Mouse (Mus musculus) bone marrow, adult 2 months (tissue): ENCODE measurements around the gene Fam107a. TPM values are rescaled to one million over a fixed set of nuclear protein-coding genes. Genes with fewer than 3 reads are reported as not detected.

Experiments
- H3K27ac ChIP-seq: fragments of 200-500 bp; 2 replicates; pipeline ENCODE4 v1.5.1; 2012; ENCODE audit warnings: low read depth, mild to moderate bottlenecking, control low read depth, inconsistent platforms, low read length; ENCODE audit not compliant: control insufficient read depth, poor library complexity, insufficient read depth
- H3K4me1 ChIP-seq: fragments of 200-500 bp; 2 replicates; pipeline ENCODE4 v1.6.1; 2011; ENCODE audit warnings: low read length; ENCODE audit not compliant: control insufficient read depth, insufficient read depth
- H3K4me3 ChIP-seq: fragments of 200-500 bp; replicated peaks from 2 replicates; pipeline ENCODE3; 2011; ENCODE audit warnings: mild to moderate bottlenecking, low read depth, low read length, control low read depth; ENCODE audit not compliant: control insufficient read depth
- CTCF ChIP-seq: fragments of 200-500 bp; IDR thresholded peaks from 2 replicates; pipeline ENCODE4 v1.5.1; 2011; ENCODE audit warnings: low read length, control low read depth; ENCODE audit not compliant: control insufficient read depth, insufficient read depth
- POLR2A ChIP-seq: fragments of 200-500 bp; IDR thresholded peaks from 2 replicates; pipeline ENCODE4 v1.6.1; 2011; ENCODE audit warnings: low read depth, mild to moderate bottlenecking, control low read depth, low read length, borderline replicate concordance; ENCODE audit not compliant: control insufficient read depth
- WGBS: fragments of 180-500 bp; shearing (Covaris S2); methylation state at CpG from one replicate; pipeline ENCODE4 v1.1.7; 2018; 5-methylcytosine and 5-hydroxymethylcytosine counted together
- polyA plus RNA-seq: library from polyadenylated mRNA; stranded (reverse); fragments of >200 nt; gene quantifications from 2 replicates; pipeline ENCODE4 v1.2.4, GENCODE M21; 2011; ENCODE audit warnings: low replicate concordance; ENCODE audit not compliant: missing spikeins, insufficient read depth, insufficient read length

Fam107a gene
- polyA plus RNA-seq, 1 experiment, result 1.9 TPM

- Histone ChIP-seq H3K4me3 (no peak overlapping the region), H3K27ac (no peak overlapping the region), H3K4me1 (no peaks in the 10 kb centered on the region)
- TF ChIP-seq CTCF (no peak), POLR2A (no peak)
- WGBS, result 72% methylated on average over 5 of the region's 5 CpGs
Measured at GRCm38 (mm10) chr14:8342509-8343106, 24.8 kb upstream of the Fam107a start.

- H3K4me1 ChIP-seq, result no peaks in the 10 kb centered on the region
- no peak overlapping the region for H3K4me3 ChIP-seq
- 61% methylated on average over 4 of the region's 4 CpGs for WGBS
- no peak overlapping the region for H3K27ac ChIP-seq
- no peak for TF ChIP-seq POLR2A
- TF ChIP-seq CTCF, result no peak
Measured at GRCm38 (mm10) chr14:8340226-8340625, 22.4 kb upstream of the Fam107a start.

- 74% methylated on average over 10 of the region's 10 CpGs for WGBS
- no peak overlapping the region for H3K27ac ChIP-seq
- no peaks in the 10 kb centered on the region for H3K4me1 ChIP-seq
- no peak overlapping the region for H3K4me3 ChIP-seq
- no peak for TF ChIP-seq POLR2A
- TF ChIP-seq CTCF, result no peak
Measured at GRCm38 (mm10) chr14:8335947-8336346, 18.1 kb upstream of the Fam107a start.

GRCm38 (mm10) chr14:8334511-8334910 is 16.7 kb upstream of the Fam107a start:
- Histone ChIP-seq H3K4me3 (no peak overlapping the region), H3K4me1 (no peaks in the 10 kb centered on the region), H3K27ac (no peak overlapping the region)
- TF ChIP-seq POLR2A (no peak), CTCF (no peak)
- 68% methylated on average over 3 of the region's 3 CpGs for WGBS

- H3K27ac ChIP-seq, result no peak overlapping the region
- TF ChIP-seq CTCF, result no peak
- TF ChIP-seq POLR2A, result no peak
- WGBS, result 81% methylated on average over 11 of the region's 11 CpGs
- H3K4me1 ChIP-seq, result no peaks in the 10 kb centered on the region
- H3K4me3 ChIP-seq, result no peak overlapping the region
Measured at GRCm38 (mm10) chr14:8332314-8333252, 14.8 kb upstream of the Fam107a start.

GRCm38 (mm10) chr14:8331307-8331905 is 13.6 kb upstream of the Fam107a start:
- Histone ChIP-seq H3K4me3 (no peak overlapping the region), H3K27ac (no peak overlapping the region), H3K4me1 (no peaks in the 10 kb centered on the region)
- 77% methylated on average over 14 of the region's 14 CpGs for WGBS
- TF ChIP-seq POLR2A, result no peak
- no peak for TF ChIP-seq CTCF

GRCm38 (mm10) chr14:8330390-8330789 is 12.6 kb upstream of the Fam107a start:
- H3K4me1 ChIP-seq, result no peaks in the 10 kb centered on the region
- no peak overlapping the region for H3K27ac ChIP-seq
- no peak overlapping the region for H3K4me3 ChIP-seq
- TF ChIP-seq CTCF, result no peak
- no peak for TF ChIP-seq POLR2A
- 73% methylated on average over 6 of the region's 6 CpGs for WGBS

GRCm38 (mm10) chr14:8329552-8329951 is 11.7 kb upstream of the Fam107a start:
- Histone ChIP-seq H3K4me3 (no peak overlapping the region), H3K27ac (no peak overlapping the region), H3K4me1 (no peaks in the 10 kb centered on the region)
- TF ChIP-seq POLR2A (no peak), CTCF (no peak)
- 78% methylated on average over 4 of the region's 4 CpGs for WGBS
